Mouse (Mus musculus) liver, postnatal 0 days (tissue): Measurements from ENCODE around the gene Lamb1.

Experiments
- CTCF ChIP-seq: sonication (generic); IDR thresholded peaks from 2 replicates; pipeline ENCODE4 v1.5.1; 2016; ENCODE audit warnings: antibody characterized with exemption, low read depth
- EP300 ChIP-seq: IDR thresholded peaks from 2 replicates; pipeline ENCODE4 v1.6.1; 2016; ENCODE audit warnings: antibody characterized with exemption, low read depth, mild to moderate bottlenecking

GRCm38 (mm10) chr12:31294996-31295395, 30.0 kb downstream of the Lamb1 start:
- TF ChIP-seq CTCF (no peak), EP300 (no peak)
